1 mouse cellular context compared by ENCODE assay signal in genomic region chr1:180810976-180811375, GRCm38 (mm10).
TF ChIP-seq lines count a peak whose summit lies in the region.

No protein-coding gene starts in this region.

TF ChIP-seq in CH12.LX, 34 proteins besides CTCF, POLR2A, EP300 and RAD21 (continued from another document):
- TF ChIP-seq GABPA (IDR thresholded peaks at IDR 0.05; ENCODE audit: insufficient replicate concordance, low read depth, low read length): no peak
- TF ChIP-seq ZNF384 (IDR thresholded peaks at IDR 0.05; ENCODE audit: low read depth, low read length): peak; percentile 80
- no peak for TF ChIP-seq ZKSCAN1 (IDR thresholded peaks at IDR 0.05; ENCODE audit: borderline replicate concordance, low read depth, low read length)
- TF ChIP-seq TCF12 (IDR thresholded peaks at IDR 0.05; ENCODE audit: low read depth, low read length): no peak
- peak; percentile 86; the same call in 1 of the 2 replicates for TF ChIP-seq CHD1 (IDR thresholded peaks at IDR 0.05; ENCODE audit: low read depth, low read length)
- peak; percentile 87 for TF ChIP-seq SIN3A (IDR thresholded peaks at IDR 0.05; ENCODE audit: low read length)
- peak; percentile 14; the same call in 1 of the 2 replicates for TF ChIP-seq HCFC1 (IDR thresholded peaks at IDR 0.05; ENCODE audit: low read depth, low read length)
- no peak for TF ChIP-seq UBTF (IDR thresholded peaks at IDR 0.05; ENCODE audit: low read depth, low read length)
- no peak for TF ChIP-seq NRF1 (IDR thresholded peaks at IDR 0.05; ENCODE audit: low read depth, low read length)
- no peak for TF ChIP-seq ELF1 (IDR thresholded peaks at IDR 0.05; ENCODE audit: low read depth, low read length)
- TF ChIP-seq BHLHE40 (IDR thresholded peaks at IDR 0.05; ENCODE audit: low read depth, low read length): peak; percentile 46
